Mouse (Mus musculus) heart, postnatal 25 days (tissue): ENCODE data around the gene Rab43. TPM values are rescaled to one million over a fixed set of nuclear protein-coding genes. Genes with fewer than 3 reads are reported as not detected.

Experiments
- DNase-seq: peaks from one replicate; pipeline ENCODE4 v3.0.0; 2022; ENCODE audit warnings: low spot score
- intact Hi-C: fragments of 180-260 bp; cut with DNase I; formaldehyde crosslinking; loops from one replicate; pipeline ENCODE4 v1.15.1; 2025
- total RNA-seq, 2 experiments: library from RNA; stranded (reverse); gene quantifications; 2 replicates each; pipeline ENCODE4 v1.2.3; 2021

The Rab43 gene
- total RNA-seq, 2 experiments from 2014 or later: 12.5 to 15.7 TPM

DNA sequence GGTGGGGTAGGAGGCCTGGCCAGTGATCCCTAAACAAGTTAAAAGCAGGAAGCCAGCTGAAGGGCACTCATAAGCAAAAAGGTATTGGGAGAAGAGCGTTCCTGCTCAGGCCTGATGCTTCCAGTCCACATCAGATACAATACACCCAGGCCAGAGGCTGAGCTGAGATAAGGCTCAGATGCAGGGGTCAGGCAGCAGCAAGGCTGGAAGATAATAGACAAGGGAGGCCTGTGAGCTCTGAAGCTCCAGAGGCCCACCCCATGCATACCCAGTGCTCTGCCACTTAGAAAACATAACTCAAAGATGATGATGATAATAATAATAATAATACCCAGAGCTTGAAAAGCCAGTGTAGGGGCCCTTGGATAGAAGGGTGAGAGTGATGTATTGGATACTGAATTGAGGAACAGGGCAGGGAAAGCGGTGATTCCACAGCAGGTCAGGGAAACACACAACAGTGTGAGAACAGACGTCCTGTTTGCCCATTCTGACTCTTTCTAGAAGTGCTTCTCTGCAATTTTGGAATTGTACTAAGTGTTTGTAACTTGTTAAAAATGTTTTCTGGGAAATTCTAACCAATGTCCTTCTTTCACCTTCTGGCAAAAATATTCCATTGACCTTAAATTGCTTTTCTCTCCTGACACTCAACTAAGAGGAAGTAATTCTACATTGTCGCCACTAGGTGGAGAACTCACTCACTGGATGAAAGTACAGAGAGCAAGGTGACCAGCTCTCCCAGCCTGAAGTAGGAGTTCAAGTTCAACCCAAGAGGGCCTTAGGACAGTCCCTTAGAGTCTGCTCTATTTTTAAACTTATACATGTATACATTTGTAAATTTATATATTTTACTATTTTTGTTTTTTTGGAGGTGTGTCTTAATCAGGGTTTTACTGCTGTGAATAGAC is 48.3 kb downstream of the Rab43 start:
- DNase-seq: no peak
- intact Hi-C loops: loop anchor here (5.0 to 10.0 kb wide), 3 partner anchors 74 to 231 kb away; partner anchors contain the start of genes Gm45140, Hmces and Isy1

- no peak for DNase-seq
- intact Hi-C loops: loop anchor here (5.0 to 10.0 kb wide), 3 partner anchors 75 to 233 kb away; partner anchors contain the start of genes Gm45140, Hmces and Isy1
Measured at GRCm38 (mm10) chr6:87762161-87762560, 49.8 kb downstream of the Rab43 start.

DNA sequence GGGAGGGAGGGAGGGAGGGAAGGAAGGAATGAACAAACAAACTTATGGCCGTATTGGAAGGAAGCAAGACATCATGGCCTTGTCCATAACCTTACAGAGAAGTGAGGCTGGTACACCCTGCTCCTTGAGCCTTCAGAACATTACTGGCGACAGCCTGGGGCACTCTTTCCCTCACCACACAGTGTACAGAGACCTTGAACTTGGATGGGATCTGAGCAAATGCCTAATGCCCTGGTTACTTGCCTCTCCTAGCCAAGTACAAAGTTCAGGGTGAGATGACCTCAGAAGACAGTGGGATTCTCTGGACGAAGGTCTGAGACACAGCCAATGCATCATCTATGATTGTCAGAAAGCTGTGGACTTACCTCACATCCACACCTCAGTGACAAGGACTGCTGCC is 52.1 kb downstream of the Rab43 start:
- intact Hi-C loops: loop anchor here (5.0 to 10.0 kb wide), 3 partner anchors 77 to 235 kb away; partner anchors contain the start of genes Gm45140, Hmces and Isy1

DNA sequence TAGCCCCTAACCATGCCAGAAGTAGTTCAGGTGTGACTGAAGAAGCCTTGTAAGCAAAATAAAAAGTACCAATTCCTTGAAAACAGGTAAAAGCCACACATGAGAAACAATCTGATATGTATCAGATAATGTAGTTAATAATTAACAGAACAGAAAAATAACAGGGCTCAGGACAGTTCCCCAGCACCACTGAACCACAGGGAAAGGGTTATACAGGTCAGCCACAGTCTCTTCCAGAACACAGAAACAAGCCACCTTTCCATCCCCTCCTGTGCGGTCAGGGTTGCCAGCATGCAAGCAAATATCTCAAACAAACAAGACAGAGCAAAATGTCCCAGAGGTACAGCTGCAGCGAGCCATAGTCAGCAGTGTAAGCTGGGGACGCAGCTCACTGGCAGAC is 52.6 kb downstream of the Rab43 start:
- no peak for DNase-seq
- intact Hi-C loops: no loop called here

More for the DNA sequence above, 52.1 kb downstream of the Rab43 start:
- DNase-seq: no peak

DNA sequence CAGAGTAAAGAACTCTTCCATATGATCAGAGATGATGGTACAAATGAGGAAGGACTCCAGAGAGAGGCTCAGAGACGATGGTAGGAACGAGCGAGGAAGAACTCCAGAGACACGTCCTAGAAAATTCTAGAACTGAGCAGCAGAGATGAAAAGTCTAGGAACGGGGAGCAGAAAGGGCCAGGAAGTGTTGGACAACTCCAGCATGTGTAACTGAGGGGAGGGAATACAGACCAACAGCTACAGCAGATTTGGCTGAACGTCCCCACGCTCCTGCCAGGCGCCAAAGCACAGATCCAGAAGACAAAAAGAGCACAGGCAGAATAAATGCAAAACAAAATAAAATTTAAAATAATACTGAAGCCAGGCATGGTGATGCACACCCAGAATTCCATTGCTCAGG is 55.1 kb downstream of the Rab43 start:
- intact Hi-C loops: no loop called here
- no peak for DNase-seq

GRCm38 (mm10) chr6:87755196-87755595 is 56.8 kb downstream of the Rab43 start:
- intact Hi-C loops: no loop called here
- no peak for DNase-seq

DNA sequence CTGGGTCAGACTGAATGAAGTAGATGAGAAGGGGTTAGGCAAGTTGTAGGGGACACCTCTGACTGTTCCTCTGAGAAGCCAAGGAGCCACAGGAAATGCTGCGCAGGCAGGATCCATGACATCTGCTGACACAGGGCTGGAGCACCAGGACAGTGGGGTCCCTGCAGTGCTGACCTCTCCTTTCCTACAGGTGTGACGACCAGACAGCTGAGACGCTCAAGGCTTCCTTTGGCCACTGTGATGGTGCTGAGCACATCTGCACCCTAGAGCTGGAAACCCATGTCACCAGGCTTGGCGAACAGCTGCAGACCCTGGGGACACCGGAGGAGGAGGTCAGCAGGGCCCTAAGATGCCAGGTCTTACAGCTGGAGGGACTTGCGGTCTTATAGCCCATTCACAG is 60.4 kb downstream of the Rab43 start:
- no peak for DNase-seq
- intact Hi-C loops: no loop called here

- no peak for DNase-seq
- intact Hi-C loops: no loop called here
Measured at GRCm38 (mm10) chr6:87750184-87750910, 61.6 kb downstream of the Rab43 start.

DNA sequence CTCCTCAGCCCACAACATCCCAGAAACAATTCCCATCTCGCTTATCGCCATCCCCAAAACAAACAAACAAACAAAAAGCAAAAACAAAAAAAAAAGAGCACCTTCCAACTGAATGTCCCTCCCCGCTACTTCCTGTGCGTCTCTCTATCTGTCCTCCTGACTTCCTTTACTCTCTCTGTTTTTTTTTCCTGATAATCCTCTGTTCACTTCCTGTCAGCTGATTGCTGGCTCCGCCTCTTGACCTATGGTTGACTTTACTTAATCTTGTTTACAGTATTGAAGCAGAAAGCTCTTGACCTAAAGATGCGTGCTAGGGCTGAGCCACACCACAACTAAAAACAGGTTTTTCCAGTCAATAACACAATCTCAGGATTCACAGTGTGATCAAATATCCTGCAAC is 63.4 kb downstream of the Rab43 start:
- no peak for DNase-seq

DNA sequence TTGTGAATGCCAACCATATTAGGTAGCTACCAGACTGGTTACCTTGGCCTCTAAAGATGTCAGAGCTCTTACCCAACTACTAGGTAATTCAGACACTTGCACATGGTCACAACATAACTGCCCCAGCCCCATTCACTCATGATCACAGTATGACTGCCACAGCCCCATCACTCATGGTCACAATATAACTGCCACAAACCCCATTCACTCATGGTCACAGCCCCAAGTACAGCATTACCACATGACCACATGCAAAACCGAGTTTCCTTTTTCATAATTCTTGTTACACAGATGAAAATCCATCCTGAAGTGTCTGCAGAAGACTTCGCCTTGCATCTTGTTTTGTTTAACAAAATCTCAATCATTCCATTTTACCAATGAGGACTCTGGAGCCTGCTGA is 63.9 kb downstream of the Rab43 start:
- DNase-seq: no peak
- intact Hi-C loops: no loop called here

More for the DNA sequence above, 63.4 kb downstream of the Rab43 start:
- intact Hi-C loops: no loop called here

DNA sequence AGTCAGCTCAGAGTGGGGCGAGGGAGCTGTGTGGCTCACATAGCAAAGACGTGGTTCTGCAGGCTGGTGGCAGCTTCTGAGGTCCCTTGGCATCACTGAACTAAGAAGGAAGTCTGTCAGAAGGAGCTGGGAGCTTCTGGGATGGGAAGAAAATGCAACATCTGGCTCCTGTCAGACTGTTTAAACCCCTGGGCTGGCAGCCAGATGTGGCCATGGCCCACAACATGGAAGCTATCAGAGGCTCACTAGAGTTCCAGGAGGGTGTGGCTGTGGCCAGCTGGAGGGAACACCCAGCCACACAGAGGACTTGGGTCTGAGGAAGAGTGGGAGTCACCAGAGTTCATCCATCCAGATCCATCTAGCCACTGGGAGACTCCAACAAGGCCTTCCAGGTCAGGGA is 65.1 kb downstream of the Rab43 start:
- peak; percentile 70 for DNase-seq
- intact Hi-C loops: no loop called here

- intact Hi-C loops: no loop called here
- peak; percentile 28 for DNase-seq
Measured at GRCm38 (mm10) chr6:87746059-87746458, 65.9 kb downstream of the Rab43 start.

DNA sequence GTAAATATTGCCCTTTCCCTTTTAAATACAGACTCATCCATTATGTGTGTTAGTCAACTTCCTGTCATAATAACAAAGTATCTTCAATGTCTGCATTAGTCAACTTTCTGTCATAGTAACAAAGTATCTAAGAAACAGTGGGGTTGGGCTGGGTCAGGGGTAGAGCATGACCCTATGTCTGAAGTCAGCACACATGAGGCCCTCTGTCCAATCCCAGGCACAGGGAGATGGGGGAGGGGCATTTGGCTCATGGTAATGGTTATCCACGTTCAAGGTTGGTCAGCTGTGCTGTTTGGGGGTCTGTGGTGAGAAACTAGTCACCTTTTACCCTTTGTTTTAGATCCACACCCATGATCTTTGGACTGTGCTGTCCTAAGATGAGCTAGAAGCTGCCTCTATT is 66.7 kb downstream of the Rab43 start:
- intact Hi-C loops: no loop called here

GRCm38 (mm10) chr6:87744632-87745031 is 67.3 kb downstream of the Rab43 start:
- intact Hi-C loops: no loop called here
- no peak for DNase-seq

More for the DNA sequence above, 66.7 kb downstream of the Rab43 start:
- no peak for DNase-seq

GRCm38 (mm10) chr6:87743281-87743680 is 68.7 kb downstream of the Rab43 start:
- intact Hi-C loops: no loop called here
- DNase-seq: peak; percentile 41

DNA sequence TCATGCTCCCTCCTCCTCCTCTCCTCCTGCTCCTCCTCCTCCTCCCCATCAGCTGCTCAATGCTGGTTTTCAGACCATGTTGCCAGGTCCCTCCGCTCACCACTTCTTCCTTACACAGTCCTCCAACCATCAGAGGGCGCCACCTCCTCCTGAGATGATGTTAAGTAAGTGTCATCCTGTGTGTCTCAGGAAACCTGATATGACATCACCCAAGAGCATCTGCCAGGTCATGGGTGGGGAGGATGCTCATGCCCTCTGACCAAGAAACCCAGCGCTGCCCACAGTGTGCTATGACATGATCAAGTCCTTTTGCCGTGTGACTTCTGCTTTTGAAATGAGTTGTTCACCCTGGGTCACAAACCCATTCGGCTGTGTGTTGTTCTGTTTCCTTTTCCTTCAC is 69.2 kb downstream of the Rab43 start:
- intact Hi-C loops: no loop called here
- no peak for DNase-seq

- intact Hi-C loops: no loop called here
- no peak for DNase-seq
Measured at GRCm38 (mm10) chr6:87741978-87742377, 70.0 kb downstream of the Rab43 start.

DNA sequence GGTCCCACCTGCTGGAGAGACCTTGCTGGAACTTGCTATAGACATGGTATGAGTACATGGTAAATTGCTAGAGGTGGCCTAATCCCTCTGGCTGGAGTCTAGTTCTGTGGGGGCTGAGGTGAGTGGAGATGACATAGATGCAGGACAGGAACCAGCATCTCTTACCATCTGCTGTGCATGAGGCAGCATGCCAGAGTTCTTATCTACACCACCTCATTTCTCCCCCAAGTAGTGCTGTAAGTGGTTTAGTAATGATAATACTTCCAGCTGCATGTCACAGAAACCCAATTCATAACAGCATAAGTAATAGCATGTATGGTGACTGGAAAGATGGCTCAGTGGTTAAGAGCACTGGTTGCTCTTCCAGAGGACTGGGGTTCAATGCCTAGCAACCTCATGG is 71.5 kb downstream of the Rab43 start:
- no peak for DNase-seq
- intact Hi-C loops: no loop called here

DNA sequence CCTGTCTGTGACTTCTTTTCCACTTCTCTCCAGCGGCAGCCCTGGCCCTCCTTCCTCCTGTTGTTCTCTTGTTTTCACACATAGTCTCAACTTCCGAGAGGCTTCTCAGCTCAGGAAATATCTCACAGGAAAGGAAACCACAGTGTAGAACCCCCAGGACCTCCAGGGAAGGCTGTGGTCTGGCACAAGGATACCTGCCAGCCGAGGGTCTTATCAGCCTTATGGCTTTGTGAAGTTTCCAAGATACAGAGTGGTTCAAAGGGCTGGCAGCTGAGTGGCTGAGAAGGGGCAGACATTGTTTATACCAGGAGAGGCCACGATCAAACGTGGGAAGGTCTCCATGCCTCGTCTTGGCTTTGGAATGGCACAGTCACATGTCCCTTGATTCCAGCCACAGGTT is 72.1 kb downstream of the Rab43 start:
- no peak for DNase-seq
- intact Hi-C loops: no loop called here
